Mouse (Mus musculus) spleen, postnatal 4 days (tissue): ENCODE results near the gene Cfap61.

Experiments
- DNase-seq, 2 experiments: peaks; one replicate each; pipeline ENCODE4 v3.0.0; 2022; ENCODE audit warnings: low spot score in 2 of 2

Gene Cfap61

DNA sequence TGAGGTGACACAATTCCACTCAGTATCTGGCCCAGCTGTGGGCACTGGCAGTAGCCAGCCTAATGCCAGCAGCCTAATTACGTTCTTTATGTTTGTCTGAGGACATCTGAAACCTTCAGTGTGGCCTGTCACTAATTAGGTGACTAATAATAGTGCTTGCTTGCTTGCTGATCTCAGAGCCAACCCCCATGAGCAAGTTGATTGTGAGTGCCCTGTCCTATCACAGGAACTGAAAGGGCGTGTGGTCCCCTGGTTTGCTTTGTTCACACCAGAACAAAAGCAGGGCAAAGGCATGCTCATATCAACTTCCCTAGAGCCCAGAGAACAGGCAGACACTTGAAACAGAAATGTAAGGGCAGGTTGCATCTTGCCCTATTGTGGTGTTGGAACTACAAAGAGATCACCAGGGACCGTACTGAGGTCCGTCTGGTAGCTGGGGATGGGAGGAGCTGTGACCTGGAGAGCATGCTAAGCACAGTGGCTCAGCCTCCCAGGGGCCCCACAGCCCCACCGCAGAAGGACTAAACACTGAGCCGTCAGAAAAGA lies 148.8 kb downstream of the Cfap61 start:
- DNase-seq: no peak

DNA sequence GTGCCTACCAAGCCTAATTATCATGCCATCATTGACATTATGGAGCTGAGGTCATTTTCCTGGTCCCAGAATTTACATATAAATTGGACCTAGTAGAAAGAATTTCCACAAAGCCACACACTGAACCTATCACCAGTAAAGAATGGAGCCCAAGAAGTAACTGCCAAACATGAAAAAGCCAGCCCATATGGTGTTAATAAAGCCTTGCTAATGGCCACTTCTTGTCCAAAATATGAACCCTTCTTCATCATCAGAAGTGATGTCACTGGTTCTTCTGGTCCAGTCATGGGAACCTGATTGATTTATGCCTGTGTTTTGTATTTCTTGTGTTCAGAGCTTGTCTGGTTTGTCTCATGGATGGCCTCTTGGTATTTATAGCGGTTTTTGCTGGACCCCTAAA lies 152.8 kb downstream of the Cfap61 start:
- DNase-seq: no peak

DNA sequence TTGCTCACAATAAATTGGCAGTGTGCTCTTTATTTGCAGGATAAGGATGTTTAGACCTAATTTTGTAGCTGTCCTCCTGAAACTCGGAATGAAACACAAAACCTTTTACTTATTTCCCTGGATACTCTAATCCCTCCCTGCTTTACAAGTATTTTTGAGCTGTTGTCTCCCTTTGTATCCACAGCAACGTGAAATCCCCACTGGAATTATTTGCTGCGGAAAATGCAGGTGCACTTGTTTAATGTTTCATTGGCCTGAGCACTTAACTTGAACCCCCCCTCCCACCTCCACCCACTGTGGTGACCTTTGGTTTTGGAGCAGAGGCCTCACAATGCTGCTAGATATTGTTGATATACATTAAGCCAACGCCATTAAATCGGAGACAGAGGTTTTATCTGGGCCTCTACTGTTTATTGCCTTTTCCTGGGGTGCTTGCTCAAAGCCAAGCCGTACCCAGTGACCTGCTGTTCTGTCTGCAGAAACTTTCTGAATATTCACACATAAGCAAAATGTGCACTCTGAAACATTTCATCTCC lies 154.6 kb downstream of the Cfap61 start:
- DNase-seq: no peak

DNA sequence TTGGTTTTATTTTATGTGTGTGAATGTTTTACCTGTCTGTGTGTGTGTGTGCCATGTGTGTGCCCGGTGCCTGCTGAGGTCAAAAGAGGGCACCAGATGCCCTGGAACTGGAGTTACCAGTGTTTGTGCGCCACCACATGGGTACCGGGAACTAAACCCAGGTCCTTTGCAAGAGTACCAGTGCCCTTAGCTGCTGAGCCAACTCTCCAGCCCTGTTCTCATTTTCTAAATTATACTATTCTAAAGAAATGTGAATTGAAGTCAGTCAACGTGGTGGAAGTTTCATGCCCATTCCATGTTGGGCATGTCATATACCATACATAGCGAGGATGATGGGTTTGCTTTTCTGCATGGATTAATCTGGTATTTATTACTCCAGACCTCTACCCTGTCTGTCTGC lies 162.9 kb downstream of the Cfap61 start:
- DNase-seq: no peak

DNA sequence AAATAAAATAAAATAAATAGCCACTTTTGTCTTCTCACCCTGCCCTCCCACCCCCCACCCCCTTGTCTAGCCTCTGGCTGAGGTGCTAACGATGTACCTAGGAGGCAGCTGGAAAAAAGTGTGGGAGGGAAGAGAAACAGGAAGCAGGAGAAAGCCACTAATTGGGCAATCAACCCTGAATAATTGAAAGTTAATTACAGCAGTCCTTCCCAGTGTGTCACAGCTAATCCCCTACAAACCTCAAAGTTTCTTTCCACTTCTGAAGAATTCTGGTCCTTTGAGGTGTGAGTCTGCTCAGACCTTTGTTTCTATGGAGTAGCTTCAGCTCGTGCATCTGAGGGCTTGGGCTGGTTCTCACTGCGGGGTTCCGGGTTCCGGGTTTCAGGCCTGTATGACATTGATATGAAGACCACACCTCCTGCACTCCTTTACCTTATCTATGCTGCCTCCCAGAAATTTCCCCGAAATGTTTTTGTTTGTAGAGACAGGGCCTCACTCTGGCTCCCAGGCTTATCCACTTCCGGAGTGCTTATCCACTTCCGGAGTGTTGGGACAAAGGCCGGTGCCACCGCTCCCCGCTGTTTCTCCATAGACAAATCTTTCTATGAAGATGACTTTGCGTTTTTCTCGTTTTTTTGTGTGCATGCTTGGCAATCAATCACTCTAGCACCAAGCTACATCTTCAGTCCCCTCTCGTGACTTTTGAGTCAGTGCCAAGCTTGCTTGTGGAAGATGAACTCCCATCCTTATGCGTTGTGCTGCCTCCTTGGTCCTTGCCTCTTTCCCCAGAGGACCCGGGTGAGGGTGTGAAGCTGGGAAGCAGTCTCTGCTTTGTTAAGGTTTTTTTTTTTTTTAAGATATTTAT lies 164.5 kb downstream of the Cfap61 start:
- DNase-seq: peak in 1 of 2 experiments; percentile 30

DNA sequence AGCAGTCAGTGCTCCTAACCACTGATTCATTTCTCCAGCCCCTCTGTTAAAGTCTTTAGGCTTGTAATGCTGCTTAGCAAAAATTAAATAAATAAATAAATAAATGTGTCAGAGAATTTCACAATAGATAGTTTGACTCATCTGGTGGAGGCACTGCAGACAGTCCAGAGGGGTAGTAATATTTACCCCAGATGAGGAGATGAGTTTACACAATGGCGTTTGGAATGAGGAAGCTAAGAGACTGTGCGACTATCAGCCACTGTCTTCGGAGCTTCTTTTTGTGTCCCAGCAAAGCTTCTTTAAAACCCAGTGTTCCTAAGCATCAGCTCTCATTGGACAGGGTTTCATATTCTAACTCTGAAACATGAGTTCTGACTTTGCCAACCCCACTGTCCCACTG lies 165.3 kb downstream of the Cfap61 start:
- DNase-seq: no peak

DNA sequence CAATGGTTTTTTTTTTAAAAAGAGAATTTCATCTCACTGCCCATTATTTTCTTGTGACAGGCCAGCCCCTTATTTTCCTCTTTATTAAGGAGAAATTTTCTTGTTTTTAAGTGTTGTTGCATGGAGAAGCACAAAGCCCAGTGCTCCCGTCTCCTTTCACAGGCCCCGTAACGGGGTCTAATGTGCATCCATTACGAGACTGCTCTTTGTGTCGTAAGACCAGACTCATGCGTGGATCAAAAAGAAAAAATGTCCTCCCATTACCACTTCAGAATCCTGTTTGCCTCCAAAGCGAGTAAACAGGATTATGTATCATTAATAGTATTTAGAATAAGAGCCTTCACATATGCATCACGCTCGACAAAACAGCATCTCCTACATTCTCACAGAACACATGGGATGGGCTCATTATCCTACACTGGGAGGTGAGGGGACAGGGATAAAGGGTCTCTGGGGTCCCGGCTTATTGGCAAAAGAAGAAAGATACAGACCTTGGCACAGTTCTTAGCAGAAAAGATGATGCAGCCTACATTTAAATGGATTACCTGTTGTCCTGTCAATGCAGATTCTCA lies 166.0 kb downstream of the Cfap61 start:
- DNase-seq: no peak

DNA sequence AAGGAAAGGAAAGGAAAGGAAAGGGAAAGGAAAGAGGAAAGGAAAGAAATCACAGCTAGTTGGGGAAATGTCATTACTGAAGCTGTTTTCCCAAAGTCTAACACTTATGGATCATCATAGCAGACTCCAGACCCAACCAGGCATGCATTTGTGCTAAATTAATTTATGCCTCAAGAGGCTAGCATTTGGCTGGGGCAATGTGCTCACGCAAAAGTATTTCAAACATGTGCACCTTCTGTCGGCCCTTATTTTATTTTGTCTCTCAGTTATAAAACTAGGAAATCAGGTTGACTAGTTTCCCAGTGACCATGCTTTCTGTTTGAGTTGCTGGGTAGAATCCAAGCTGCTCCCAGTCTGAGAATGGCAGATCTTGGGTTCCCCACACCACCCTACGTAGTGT lies 168.0 kb downstream of the Cfap61 start:
- DNase-seq: no peak

DNA sequence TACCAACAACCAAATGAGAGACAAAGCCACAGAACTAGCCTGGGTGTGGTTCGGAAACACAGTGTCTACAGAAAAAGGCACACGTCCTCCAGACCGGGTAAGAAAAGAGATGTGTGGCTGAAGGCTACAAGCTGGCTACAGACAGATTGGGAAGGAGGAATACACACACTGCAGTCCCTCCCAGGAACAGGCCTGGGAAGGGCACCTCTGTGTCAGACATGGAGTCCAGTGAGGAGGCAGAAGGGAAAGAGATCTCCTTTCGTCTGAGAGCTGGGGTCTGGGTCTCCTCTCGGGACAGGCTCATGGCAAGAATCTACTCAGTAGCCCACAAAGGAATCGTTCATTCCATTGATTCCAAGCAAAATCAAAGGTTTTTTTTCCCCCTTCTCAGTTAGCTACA lies 170.8 kb downstream of the Cfap61 start:
- no peak for DNase-seq

DNA sequence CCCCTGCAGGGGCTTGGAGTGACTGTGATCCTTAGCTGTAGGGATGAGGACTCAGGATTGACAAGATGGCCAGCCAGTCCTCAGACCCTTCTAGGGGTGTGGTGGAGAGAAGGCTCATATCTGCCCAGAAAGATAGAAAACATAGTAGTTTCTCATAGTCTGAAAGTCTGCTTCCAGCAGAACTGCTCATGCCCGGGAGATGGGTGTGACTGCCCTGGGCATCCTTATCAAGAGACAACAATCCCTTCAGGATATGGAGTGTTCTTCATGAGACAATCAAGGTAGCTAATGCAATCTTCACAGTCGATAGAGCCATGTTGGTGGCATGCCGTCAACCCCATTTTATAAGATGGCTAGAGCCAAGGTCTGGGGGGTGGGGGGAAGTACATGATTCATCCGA lies 173.4 kb downstream of the Cfap61 start:
- DNase-seq: no peak

DNA sequence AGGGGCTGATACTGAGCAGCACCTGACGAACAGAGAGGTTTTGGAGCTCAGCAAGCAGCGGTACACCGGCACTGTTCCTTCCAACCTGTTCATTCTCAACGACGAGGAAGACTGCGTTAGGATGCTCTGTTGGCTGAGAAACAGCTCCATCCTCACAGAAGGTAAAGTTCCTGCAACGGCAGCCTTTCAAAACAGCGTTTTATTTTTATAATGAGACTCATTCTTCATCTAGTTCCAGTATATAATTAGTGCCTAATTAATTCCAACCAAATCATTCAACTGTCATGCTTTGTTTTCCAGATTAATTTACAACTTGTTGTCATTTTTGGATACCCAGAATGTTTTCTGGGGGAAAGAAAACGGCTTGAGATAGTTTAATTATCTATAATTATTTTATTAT lies 175.3 kb downstream of the Cfap61 start:
- DNase-seq: no peak

DNA sequence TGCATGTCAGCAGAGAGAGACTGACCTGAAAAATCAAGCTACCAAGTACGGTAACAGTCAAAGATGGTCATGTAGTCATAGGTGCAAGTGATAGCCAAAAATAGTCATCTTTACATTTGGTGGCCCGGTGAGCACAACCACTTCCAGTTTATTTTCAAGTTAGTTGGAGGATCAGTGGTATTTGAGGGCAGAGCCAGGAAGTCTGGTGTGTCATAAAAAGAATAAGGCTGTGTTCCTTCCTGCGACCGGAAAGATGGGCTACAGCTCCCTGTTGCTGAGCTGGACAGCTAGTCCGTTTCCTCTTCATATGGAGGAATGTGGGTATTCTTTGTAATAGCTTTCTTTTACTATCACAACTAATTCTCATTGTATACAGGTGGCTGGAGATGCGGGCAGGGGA lies 181.7 kb downstream of the Cfap61 start:
- DNase-seq: no peak

DNA sequence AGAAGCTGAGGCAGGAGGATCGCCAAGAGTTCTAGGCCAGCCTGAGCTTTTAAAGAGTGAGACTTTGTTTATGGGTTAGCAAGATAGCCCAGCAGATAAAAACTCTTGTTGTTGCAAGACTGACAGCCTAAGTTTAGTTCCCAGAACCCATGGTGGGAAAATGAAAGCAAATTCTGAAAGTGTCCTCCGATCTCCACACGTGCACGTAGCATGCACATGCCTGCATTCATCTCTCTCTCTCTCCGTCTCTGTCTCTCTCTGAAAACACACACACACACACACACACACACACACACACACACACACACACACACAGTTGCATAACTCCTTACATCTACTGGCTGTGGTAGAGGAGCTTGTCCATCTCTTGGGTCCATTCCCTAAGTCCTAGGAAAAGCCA lies 182.1 kb downstream of the Cfap61 start:
- no peak for DNase-seq

DNA sequence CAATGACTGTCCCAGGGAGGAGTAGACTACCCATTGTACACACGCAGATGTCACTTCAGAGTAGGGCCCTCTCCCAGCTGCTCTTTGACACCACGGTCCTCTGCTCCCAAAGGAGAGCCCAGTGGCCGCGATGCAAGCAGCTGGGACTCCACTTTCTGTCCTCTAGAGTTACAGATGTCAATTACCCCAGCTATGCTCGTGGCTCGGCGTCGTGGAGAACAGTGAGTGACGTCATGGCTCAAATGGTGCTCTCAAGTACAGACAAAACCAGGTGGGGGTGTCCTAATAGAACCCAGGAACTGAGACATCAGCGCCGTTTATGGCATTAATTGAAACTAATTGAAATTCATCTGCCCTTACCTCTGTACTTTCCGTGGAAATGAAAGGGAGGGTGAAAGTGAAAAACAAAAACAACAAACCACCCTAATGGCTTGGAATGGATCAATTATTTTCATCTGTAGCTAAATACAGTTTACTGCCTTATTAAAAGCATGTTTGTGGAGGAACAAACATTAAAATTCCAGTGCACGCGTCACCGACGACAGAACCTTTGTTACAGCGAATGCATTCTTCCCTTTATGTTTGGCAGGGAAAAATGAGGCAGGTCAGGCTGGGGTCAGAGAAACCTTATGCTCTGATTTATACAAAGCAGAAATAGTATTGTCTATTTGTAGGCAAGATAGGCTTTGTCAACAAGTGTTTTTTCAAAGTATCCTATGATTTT lies 182.8 kb downstream of the Cfap61 start:
- no peak for DNase-seq

DNA sequence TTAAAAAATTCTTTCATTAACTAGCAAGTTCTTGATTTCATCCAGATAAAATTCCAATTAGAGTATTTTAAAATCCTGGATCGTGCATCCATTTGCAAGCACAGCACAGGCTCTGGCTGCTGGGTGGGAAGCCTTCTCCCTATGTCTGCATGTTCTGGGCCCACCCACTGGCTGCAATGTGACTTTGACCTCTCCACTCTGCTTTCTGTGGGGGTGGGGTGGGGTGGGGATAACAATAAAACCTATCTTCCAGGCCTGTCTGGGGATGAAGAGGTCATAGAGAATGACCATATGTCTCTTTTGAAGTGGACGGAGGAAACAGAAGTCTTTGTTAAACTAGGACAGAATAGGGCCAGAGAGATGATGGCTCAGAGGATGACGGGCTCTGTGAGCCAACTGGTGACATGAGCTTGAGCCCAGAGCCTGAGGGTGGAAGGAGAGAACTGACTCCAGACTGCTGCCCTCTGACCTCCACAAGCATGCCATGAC lies 183.4 kb downstream of the Cfap61 start:
- DNase-seq: no peak

DNA sequence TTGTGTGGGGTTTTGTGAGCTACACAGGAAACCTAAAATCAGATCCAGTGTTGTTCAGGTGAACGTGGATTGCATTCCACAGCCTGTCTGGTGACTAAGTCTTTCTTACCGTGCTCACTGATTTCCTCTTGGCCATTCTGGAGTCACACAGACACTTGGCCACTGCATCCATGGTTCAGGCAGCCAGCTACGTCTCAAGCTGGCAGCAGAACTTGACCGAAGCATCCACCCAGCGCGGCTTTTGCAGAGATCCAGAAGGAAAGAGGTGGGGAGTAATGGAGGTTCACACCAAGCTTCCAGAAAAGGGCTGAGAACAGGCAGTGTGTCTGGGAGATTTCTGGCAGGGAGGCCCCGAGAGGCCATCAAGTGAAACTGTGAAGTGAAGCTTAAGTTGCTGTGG lies 187.0 kb downstream of the Cfap61 start:
- DNase-seq: no peak

DNA sequence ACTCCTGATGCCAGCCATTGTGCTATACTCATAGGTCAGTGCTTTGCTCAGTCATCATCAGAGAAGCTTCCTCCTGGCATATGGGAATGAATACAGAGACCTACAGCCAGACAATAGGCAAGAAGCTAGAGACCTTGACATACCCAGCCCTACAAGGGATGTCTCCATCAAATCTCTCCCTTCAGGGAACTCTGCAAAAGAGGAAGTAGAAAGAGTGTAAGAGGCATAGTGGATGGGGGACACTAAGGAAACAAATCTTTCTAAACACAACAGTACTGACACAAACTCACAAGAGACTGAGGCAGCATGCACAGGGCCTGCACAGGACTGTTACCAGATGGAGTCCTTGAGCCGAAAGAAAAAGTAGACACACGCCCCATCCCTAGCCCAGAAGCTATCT lies 190.5 kb downstream of the Cfap61 start:
- DNase-seq: no peak

DNA sequence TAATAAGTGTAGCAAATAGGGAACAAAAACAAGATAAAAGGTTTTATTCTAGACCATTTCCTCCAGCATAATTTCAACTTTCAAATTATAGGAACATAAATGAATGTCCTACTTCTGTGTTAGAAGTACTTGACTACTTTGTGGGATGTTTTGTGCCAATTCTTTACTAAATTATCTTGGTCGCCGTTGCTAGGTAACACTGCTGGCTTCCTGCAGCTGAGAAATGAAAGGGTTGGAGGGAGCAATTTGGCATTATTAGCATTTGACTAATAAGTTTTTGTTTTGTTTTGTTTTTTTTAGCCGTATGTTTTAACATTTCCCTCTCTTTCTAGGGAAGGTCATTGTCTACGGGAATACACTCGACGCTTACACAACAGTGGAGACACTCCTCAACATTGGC lies 194.0 kb downstream of the Cfap61 start:
- DNase-seq: no peak

DNA sequence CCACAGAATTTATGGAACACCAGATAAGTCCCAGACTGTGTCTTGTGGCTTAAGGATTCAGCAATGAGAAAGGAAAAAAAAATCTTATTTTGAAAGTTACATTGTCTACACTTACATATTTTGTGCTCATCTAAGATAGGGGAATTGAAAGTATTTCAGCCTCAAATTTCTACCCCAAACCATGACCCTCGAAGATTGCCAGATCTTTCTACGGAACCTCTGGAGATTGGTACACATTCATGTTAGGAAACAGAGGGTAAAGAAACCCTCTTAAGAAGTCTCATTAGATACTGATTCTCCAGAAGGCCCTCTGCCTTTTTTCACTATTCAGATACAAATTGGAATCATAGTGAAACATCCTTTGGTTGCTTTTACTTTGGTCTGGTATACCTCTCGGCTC lies 195.9 kb downstream of the Cfap61 start:
- DNase-seq: no peak

DNA sequence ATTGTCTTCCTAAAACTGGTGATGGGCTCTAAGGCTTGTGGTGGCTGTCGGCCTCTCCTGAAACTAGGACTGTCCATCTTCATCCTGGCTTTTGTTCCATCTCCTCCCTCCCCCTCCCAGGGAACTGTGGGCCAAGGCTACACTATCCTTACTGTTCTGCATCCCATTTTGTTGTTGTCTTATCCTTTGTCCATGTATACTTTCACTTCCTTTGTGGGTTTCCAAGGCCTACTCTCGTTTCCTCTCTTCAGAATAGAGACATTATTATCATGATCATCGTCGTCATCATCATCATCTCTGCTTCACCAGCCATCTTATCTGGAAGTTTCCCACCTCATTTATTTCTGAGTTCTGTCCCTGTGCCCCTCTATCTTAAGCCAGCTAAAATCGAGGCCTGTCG lies 199.7 kb downstream of the Cfap61 start:
- peak in 1 of 2 experiments; percentile 6 for DNase-seq

DNA sequence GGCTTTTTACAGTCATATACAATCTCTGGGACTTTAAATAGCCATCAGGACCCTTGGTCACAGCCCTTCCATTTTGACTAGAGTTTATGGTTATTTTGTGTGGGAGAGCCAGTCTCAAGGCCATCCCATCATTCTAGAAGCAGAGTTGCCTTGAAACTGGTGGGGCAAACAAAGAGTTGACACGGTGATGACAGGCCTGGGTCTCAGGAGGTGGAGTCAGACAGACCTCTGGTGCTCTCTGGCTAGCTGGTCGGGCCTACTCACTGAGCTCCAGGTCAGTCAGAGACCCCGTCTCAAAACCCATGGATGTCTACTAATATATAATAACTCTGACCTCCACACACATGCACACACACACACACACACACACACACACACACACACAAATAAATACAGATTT lies 206.1 kb downstream of the Cfap61 start:
- DNase-seq: no peak

DNA sequence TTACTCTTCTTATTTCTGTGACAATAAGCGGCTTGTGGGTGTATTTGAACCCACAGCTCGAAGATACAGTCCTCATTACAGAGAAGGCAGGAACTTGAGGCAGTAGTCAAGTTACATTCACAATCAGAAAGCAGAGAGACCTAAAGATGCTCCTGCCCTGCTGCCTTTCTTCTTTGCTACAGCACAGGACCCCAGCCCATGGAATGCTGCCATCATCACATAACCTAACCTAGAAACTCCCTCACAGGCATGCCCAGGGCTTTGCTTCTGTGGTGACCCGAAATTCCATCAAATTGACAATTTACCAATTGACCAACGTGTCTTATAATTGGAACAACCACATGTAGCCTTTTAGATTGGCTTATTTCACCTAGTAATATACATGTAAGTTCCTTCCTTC lies 212.7 kb downstream of the Cfap61 start:
- DNase-seq: no peak
